Mouse (Mus musculus): ENCODE measurements at regions not wholly inside any gene's neighbourhood (a gene's known extent, or its start where the extent isn't known, plus 50 kb on each side); places are given as distances from the start of the nearest gene placed in this dataset.
A peak's percentile ranks its signal among the peaks of the same experiment; 100 is the strongest.
"Not testable (repeated sequence)": the region's sequence is repeated elsewhere in the genome, so short reads cannot be mapped to it uniquely, and the experiment has no call there.

GRCm38 (mm10) chr1:47299311-47299710 lies 406.7 kb upstream of the Slc39a10 start:
- DNase-seq (ENCODE audit: low spot score in 2 of 2), result no peak

DNA sequence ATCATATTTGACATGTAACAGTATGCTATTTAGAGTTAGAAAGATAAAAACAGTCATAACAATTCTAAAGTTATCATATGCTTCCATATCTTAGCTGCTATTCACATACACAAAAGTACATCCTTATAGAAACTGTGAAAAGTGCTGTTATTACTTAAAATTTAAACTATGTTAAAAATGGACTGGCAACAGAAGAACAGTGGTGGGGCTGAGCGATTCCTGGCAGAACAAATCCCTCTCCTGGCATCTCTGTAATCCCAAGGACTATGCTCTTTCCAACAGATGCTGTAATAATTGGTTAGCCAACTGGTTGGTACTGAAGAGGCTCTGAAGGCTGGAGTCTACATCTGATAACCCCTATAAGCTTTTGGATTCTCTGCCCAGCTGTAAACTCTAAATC lies 393.0 kb upstream of the Slc39a10 start:
- no peak for DNase-seq (ENCODE audit: low spot score in 2 of 2)

GRCm38 (mm10) chr1:47278321-47279020 lies 385.8 kb upstream of the Slc39a10 start:
- no peak for DNase-seq (ENCODE audit: low spot score in 2 of 2)

DNA sequence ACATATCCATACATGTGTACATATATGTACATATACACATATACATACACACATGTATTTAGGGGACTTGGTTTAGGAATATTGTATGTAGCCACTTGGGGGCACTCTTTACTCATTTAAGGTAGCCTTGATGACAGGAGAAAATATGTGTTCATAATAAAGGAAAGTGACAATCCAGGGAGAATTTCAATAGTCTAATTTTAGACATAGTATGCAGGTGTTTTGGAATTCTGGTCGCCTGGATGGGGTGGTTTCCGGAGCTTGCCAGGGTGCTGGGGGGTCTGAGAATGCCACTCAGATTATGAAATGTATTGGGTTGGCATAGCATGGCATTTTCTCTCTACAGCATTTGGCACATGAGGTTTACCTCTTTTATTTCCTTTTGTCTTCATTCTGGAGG lies 385.2 kb upstream of the Slc39a10 start:
- peak in 1 of 2 experiments; percentile 6 for DNase-seq (ENCODE audit: low spot score in 2 of 2)

- no peak for DNase-seq (ENCODE audit: low spot score in 2 of 2)
Measured at GRCm38 (mm10) chr1:47272131-47272530, 379.5 kb upstream of the Slc39a10 start.

- no peak for DNase-seq (ENCODE audit: low spot score in 2 of 2)
Measured at GRCm38 (mm10) chr1:47263611-47264010, 371.0 kb upstream of the Slc39a10 start.

- no peak for DNase-seq (ENCODE audit: low spot score in 2 of 2)
Measured at GRCm38 (mm10) chr1:47261505-47262130, 369.0 kb upstream of the Slc39a10 start.

DNA sequence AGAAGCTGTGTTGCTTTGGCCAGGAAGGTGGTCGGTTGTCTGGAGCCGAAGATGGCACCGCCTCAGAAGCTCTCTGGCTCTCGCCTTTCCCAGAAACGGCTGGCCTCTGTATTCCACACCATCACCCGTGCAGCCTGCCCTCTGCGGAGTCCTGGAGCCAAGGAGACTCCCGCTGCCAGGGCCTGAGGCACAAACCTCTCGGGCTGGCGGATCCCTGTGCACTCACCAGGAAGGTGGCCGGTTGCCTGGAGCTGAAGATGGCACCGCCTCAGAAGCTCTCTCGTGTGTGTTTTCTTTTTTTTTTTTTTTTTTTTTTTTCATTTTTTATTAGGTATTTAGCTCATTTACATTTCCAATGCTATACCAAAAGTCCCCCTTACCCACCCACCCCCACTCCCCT lies 358.1 kb upstream of the Slc39a10 start:
- not testable (repeated sequence) for DNase-seq (ENCODE audit: low spot score in 2 of 2)

GRCm38 (mm10) chr1:47217088-47217487 lies 324.4 kb upstream of the Slc39a10 start:
- DNase-seq (ENCODE audit: low spot score in 2 of 2), result no peak

- DNase-seq (ENCODE audit: low spot score in 2 of 2), result no peak
Measured at GRCm38 (mm10) chr1:47216419-47217002, 323.9 kb upstream of the Slc39a10 start.

- no peak for DNase-seq (ENCODE audit: low spot score in 2 of 2)
Measured at GRCm38 (mm10) chr1:47213476-47213875, 320.8 kb upstream of the Slc39a10 start.

GRCm38 (mm10) chr1:47193001-47193400 lies 300.3 kb upstream of the Slc39a10 start:
- DNase-seq (ENCODE audit: low spot score in 2 of 2), result peak in 1 of 2 experiments; percentile 18

DNA sequence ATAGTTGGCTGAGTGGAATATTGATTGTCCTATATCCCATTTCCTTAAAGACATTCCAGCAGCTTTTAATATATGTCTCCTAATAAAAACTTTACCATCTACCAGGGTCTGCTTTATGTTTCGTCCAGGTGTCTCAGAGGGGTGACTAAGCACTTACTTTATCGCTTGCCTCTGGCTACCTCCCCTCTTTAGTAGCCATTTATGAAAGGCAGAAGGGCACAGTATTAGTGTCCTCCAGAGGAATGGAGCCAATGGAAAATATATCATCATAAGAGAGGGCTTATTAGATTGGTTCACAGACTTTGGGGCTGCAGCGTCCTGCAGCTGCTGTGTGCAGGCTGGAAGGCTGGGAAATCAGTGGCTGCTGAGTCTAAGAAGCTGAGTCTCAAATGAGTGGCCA lies 271.8 kb upstream of the Slc39a10 start:
- no peak for DNase-seq (ENCODE audit: low spot score in 2 of 2)

DNA sequence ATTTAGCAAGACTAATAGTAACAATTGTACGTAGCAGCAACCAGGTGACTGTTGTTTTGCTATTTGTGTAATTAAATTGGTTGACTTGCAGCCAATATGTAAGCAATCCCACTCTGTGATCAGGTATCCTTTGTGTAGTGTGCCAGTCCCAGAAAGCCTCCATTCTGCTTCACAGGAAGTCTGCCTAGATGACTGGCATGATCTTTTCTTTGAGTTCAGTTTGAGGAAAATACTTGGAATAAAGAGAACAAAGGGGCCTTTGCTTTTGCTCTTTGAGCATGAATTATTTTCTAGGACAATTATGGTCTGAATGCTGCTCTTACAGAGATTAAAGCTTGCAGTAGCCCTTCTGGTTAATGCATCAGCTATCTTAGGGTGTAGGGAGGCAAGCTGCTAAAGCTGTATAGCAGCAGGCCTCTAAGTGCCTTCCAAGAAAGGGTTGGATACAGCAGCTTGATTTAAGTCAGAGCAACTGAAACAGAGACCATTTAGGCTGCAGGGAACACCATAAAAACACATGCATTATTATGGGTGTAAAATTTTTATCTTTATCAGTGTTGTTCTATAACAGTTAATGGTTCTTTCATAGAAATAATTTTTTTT lies 271.3 kb upstream of the Slc39a10 start:
- no peak for DNase-seq (ENCODE audit: low spot score in 2 of 2)

GRCm38 (mm10) chr1:47130031-47130430 lies 237.4 kb upstream of the Slc39a10 start:
- not testable (repeated sequence) for DNase-seq (ENCODE audit: low spot score in 2 of 2)

DNA sequence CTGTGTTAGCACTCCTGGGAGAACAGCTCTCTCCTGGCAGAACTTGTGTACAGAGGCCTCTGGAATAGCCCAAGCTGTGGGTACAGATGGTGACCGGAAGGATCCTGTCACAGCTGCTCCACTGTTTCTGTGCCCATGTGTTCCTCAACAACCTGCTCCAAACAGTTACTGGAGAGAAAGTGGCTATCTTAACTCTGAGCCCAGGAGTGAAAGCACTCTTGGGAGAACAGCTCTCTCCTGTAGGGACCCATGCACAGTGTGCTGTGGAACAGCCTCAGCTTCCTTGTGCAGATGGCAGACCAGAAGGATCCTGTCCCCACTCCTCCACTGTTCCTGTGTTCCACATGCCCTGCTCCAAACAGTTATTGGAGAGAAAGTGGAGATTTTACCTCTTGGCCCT lies 227.0 kb upstream of the Slc39a10 start:
- DNase-seq (ENCODE audit: low spot score in 2 of 2), result no peak

- not testable (repeated sequence) for DNase-seq (ENCODE audit: low spot score in 2 of 2)
Measured at GRCm38 (mm10) chr1:47116681-47117080, 224.0 kb upstream of the Slc39a10 start.

- no peak for DNase-seq (ENCODE audit: low spot score in 2 of 2)
Measured at GRCm38 (mm10) chr1:47112494-47112893, 219.8 kb upstream of the Slc39a10 start.

GRCm38 (mm10) chr1:47104055-47104454 lies 211.4 kb upstream of the Slc39a10 start:
- no peak for DNase-seq (ENCODE audit: low spot score in 2 of 2)

DNA sequence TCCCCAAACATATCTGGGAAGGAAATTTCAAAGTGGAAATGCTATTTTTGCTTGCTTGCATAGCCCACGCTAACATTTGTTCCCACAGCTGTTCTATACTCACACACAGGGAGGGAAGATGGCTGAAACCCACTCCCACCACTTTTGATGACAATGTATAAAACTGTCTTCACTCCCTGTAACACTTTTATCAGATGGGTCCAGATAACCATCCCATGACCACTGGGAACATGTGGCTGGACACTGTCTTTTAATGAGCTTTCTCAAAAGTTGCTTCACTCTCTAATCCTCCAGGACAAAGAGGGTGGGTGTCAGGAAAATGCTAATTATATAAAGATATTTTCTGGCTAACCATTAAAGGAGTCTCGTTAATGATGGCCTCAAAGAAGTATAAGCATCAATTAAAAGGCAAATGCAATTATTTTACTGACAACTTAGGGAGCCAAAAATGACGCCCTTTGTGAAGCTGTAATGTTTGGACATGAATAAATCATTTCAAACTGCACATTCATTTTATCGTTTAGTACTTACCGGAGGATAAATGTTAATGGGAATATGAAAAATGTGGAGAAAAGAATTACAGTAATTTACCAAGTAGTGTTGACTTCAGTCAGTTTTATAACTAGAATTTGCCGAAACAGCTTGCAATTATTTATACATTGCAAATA lies 210.8 kb upstream of the Slc39a10 start:
- DNase-seq (ENCODE audit: low spot score in 2 of 2), result peak in 1 of 2 experiments; percentile 9

- DNase-seq (ENCODE audit: low spot score in 2 of 2), result no peak
Measured at GRCm38 (mm10) chr1:47097084-47097996, 204.7 kb upstream of the Slc39a10 start.
